Mouse (Mus musculus) erythroblast, embryonic 14.5 days (primary cell): ENCODE results near the gene Sema3e. TPM values are rescaled to one million over a fixed set of nuclear protein-coding genes. Genes with fewer than 3 reads are reported as not detected.

Experiments used
- H3K27me3 ChIP-seq: 2 replicates; pipeline ENCODE4 v1.6.1; 2012; ENCODE audit warnings: inconsistent platforms; ENCODE audit not compliant: control insufficient read depth
- H3K36me3 ChIP-seq: 2 replicates; pipeline ENCODE4 v1.6.1; 2012; ENCODE audit warnings: mild to moderate bottlenecking, inconsistent platforms; ENCODE audit not compliant: control insufficient read depth
- H3K4me1 ChIP-seq: 2 replicates; pipeline ENCODE4 v1.6.1; 2012; ENCODE audit warnings: inconsistent platforms; ENCODE audit not compliant: control insufficient read depth
- H3K4me3 ChIP-seq: replicated peaks from 2 replicates; pipeline ENCODE3; 2012; ENCODE audit warnings: moderate library complexity, mild to moderate bottlenecking, inconsistent platforms
- H3K9me3 ChIP-seq: 2 replicates; pipeline ENCODE4 v1.6.1; 2012; ENCODE audit warnings: low read length, inconsistent platforms, mixed read lengths; ENCODE audit not compliant: control insufficient read depth
- GATA1 ChIP-seq: IDR thresholded peaks from 2 replicates; pipeline ENCODE4 v1.6.1; 2012; ENCODE audit warnings: low read length, inconsistent platforms, mixed read lengths
- TAL1 ChIP-seq: IDR thresholded peaks from 3 replicates; pipeline ENCODE4 v1.6.1; 2012; ENCODE audit warnings: low read length, inconsistent platforms, mixed read lengths
- polyA plus RNA-seq: library from polyadenylated mRNA; stranded (reverse); fragments of >175 nt; gene quantifications from 2 replicates; pipeline ENCODE4 v1.2.3, GENCODE M21; 2012

The Sema3e gene
- polyA plus RNA-seq, 1 experiment, result not detected

- H3K36me3 ChIP-seq, result no peaks in the 10 kb centered on the region
- TF ChIP-seq TAL1, result no peak
- TF ChIP-seq GATA1, result no peak
- no peak overlapping the region for H3K4me3 ChIP-seq
- no peaks in the 10 kb centered on the region for H3K4me1 ChIP-seq
- H3K9me3 ChIP-seq, result no peaks in the 10 kb centered on the region
- no peaks in the 10 kb centered on the region for H3K27me3 ChIP-seq
Observed at GRCm38 (mm10) chr5:14059895-14060553, 34.9 kb downstream of the Sema3e start.

GRCm38 (mm10) chr5:14062918-14063481 is 37.9 kb downstream of the Sema3e start:
- Histone ChIP-seq H3K27me3 (no peaks in the 10 kb centered on the region), H3K9me3 (no peaks in the 10 kb centered on the region), H3K4me1 (no peaks in the 10 kb centered on the region), H3K36me3 (no peaks in the 10 kb centered on the region), H3K4me3 (no peak overlapping the region)
- TF ChIP-seq TAL1, result no peak
- TF ChIP-seq GATA1, result no peak

GRCm38 (mm10) chr5:14073152-14073551 is 48.1 kb downstream of the Sema3e start:
- H3K27me3 ChIP-seq, result no peaks in the 10 kb centered on the region
- no peaks in the 10 kb centered on the region for H3K4me1 ChIP-seq
- no peaks in the 10 kb centered on the region for H3K36me3 ChIP-seq
- H3K9me3 ChIP-seq, result no peaks in the 10 kb centered on the region
- no peak overlapping the region for H3K4me3 ChIP-seq
- no peak for TF ChIP-seq GATA1
- no peak for TF ChIP-seq TAL1

GRCm38 (mm10) chr5:14088100-14088499 is 63.0 kb downstream of the Sema3e start:
- Histone ChIP-seq H3K4me1 (no peaks in the 10 kb centered on the region), H3K9me3 (no peaks in the 10 kb centered on the region), H3K27me3 (no peaks in the 10 kb centered on the region), H3K36me3 (no peaks in the 10 kb centered on the region), H3K4me3 (no peak overlapping the region)
- TF ChIP-seq TAL1 (no peak), GATA1 (no peak)

- no peaks in the 10 kb centered on the region for H3K9me3 ChIP-seq
- TF ChIP-seq TAL1 (no peak), GATA1 (no peak)
- no peak overlapping the region for H3K4me3 ChIP-seq
- H3K4me1 ChIP-seq, result no peaks in the 10 kb centered on the region
- H3K36me3 ChIP-seq, result no peaks in the 10 kb centered on the region
- no peaks in the 10 kb centered on the region for H3K27me3 ChIP-seq
Observed at GRCm38 (mm10) chr5:14089875-14090608, 65.0 kb downstream of the Sema3e start.

GRCm38 (mm10) chr5:14090609-14090969 is 65.5 kb downstream of the Sema3e start:
- Histone ChIP-seq H3K36me3 (no peaks in the 10 kb centered on the region), H3K4me1 (no peaks in the 10 kb centered on the region), H3K4me3 (no peak overlapping the region), H3K27me3 (no peaks in the 10 kb centered on the region), H3K9me3 (no peaks in the 10 kb centered on the region)
- TF ChIP-seq TAL1, result no peak
- TF ChIP-seq GATA1, result no peak

- TF ChIP-seq GATA1, result no peak
- no peak for TF ChIP-seq TAL1
Observed at GRCm38 (mm10) chr5:14092262-14092776, 67.2 kb downstream of the Sema3e start.

GRCm38 (mm10) chr5:14096196-14096595 is 71.1 kb downstream of the Sema3e start:
- H3K9me3 ChIP-seq, result no peaks in the 10 kb centered on the region
- H3K4me3 ChIP-seq, result no peak overlapping the region
- no peaks in the 10 kb centered on the region for H3K4me1 ChIP-seq
- no peaks in the 10 kb centered on the region for H3K27me3 ChIP-seq
- H3K36me3 ChIP-seq, result no peaks in the 10 kb centered on the region
- TF ChIP-seq TAL1 (no peak), GATA1 (no peak)

More at GRCm38 (mm10) chr5:14092262-14092776, 67.2 kb downstream of the Sema3e start:
- H3K4me3 ChIP-seq, result no peak overlapping the region
- no peaks in the 10 kb centered on the region for H3K36me3 ChIP-seq
- no peaks in the 10 kb centered on the region for H3K9me3 ChIP-seq
- no peaks in the 10 kb centered on the region for H3K4me1 ChIP-seq
- no peaks in the 10 kb centered on the region for H3K27me3 ChIP-seq

- no peaks in the 10 kb centered on the region for H3K4me1 ChIP-seq
- no peaks in the 10 kb centered on the region for H3K9me3 ChIP-seq
- no peaks in the 10 kb centered on the region for H3K27me3 ChIP-seq
- H3K36me3 ChIP-seq, result no peaks in the 10 kb centered on the region
- no peak overlapping the region for H3K4me3 ChIP-seq
- TF ChIP-seq GATA1 (no peak), TAL1 (no peak)
Observed at GRCm38 (mm10) chr5:14098677-14099076, 73.6 kb downstream of the Sema3e start.
